Mouse (Mus musculus): ENCODE results near the gene Rasl10b.

The Rasl10b gene

DNA sequence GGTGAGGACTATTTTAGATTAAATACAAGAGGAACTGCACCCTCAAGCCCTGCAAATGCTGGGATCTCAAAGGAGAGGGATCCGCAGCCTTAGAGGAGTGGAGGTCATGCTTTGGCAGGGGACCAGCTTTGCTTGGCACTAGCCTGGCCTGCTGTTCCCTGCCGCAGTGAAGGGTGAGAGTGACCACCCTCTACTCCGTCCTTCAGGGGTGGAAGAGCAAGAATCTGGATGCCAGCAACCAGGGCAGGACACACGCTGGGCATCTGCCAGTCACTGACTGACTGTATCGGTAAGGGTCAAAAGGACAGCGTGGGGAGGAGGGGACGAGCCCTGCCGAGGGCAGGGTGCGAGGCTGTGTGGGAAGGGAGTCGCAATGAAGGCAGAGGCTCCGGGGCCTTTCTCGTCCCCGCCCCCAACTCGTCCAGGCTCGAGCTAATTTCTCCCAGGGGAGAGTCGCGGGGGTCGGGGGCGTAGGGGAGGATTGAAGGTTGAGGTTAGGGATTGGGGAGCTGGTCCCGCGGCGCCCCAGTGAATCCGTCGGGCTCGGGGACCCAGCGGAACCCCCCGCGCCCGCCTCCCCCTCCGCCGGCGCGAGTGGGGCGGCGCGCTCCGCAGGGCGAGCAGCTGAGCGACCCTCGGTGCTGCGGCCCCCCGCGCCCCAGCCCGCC is at the start of gene Rasl10b:
Gene Rasl10b (plus strand): TSS at position 51 of the 668 bp plus-strand sequence.
- DNase-seq (ENCODE audit: low read depth in 1 of 2, low spot score in 2 of 2), result no peak

DNA sequence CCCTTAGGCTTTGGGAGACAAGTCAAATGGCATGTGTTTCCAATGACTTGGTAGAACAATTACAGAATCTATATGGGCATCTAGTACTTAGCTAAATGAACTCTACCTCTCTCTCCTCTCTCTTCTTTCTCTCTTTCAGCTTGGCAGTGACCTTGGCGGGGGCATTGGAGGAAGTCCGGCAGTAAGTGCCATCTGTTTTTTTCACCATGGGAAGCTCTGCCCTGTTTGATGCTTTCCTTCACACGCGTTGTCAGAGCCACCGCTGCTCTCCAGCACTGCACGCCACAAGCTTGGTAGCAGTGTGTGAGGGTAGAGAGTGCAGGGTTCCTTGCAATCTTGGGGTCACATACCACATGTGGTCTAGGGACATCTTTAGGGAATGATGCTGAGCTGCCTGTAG is 44.3 kb upstream of the Rasl10b start:
- DNase-seq (ENCODE audit: low read depth in 1 of 2, low spot score in 2 of 2), result no peak

DNA sequence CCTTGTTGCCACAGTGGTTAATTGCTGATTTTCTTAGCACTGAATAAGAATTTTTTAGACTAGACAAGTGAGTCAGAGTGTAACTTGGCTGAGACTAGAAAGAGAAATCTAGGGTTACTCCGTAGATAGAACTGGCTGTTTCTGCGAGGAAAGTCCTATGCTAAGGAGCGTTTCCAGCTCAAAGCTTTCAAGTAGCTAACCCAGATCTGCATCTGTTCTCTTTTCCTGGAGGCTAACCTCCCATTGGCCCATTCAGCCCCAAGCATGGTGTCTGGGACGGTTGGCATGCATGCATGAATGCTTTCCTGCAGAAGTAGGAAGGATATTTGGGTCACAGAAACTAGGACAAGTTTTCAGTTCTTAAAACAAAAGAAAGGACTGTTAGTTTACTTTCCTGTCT is 37.7 kb upstream of the Rasl10b start:
- DNase-seq (ENCODE audit: low read depth in 1 of 2, low spot score in 2 of 2), result no peak

DNA sequence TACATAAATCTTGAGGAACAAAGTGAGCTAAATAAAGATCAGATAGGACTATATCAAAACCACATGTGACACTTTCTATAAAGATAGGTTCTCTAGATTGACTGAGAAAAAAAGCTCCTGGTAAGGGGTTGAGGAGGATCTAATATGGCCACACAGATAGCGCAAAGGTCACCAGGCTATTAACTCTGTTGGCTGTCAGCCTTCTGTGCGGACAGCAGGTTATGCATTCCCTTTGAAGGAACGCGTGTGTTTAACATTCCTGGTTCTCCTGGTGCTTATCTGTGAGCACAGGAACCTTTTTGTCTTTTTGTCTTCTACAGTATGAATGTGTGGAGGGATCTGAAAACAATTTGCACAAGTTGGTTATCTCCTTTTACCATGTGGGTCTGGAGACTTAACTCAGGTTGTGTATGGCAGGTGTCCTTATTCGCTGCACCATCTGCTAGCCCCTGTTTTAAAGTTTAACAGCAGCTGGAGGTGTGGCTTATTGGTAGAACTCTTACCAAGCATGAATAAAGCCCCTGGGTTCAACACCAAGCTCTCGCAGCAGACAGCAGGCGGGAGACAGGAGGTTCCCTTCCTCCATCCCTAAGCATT is 29.1 kb upstream of the Rasl10b start:
- DNase-seq (ENCODE audit: low read depth in 1 of 2, low spot score in 2 of 2), result no peak

DNA sequence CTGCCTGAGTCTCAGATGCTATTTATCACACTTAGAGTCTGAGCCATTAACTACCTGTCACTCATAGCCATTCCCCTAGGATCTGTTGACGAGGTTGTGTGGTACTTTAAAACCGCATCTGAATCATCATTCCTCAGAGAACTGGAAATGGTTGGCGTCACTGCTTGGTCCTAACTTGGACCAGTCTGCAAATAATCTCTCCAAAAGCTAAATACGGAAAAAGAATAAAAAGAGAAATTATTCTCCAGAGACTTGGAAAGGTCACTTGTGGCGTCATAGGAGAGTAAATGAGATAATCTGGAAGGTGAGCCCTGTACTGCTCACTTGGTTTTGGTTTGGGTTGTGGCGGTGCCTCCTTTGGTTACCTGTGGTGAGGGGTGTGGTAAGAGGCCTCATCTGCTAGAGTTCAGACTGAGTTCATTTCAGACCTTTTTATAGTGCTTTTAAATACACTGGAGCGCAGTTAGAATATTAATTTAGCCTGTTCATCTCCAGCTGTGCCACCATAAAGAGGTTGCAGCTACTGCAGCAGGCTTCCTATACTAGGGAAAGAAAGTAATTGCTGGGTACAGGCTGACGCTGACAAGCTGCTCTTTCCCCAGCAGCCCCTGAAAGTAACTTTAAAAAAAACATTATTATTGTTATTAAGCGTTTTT is 25.9 kb upstream of the Rasl10b start:
- DNase-seq (ENCODE audit: low read depth in 1 of 2, low spot score in 2 of 2), result no peak

DNA sequence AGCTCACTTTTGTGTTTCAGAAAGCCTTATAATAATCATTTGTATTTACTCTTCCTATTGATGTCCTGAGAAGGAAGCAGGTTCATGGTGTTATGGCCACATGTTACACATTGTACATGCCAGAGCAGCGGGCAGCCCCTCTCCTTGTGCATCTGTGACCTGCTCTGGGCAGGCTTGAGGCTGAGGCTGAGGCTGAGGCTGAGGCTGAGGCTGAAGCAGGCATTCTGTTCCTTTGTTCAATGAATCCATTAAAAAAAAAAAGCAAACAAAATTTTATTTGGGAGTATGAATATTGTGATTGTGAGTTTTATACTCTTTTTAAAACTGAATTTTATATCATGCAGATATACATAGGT is 25.4 kb upstream of the Rasl10b start:
- no peak for DNase-seq (ENCODE audit: low read depth in 1 of 2, low spot score in 2 of 2)

DNA sequence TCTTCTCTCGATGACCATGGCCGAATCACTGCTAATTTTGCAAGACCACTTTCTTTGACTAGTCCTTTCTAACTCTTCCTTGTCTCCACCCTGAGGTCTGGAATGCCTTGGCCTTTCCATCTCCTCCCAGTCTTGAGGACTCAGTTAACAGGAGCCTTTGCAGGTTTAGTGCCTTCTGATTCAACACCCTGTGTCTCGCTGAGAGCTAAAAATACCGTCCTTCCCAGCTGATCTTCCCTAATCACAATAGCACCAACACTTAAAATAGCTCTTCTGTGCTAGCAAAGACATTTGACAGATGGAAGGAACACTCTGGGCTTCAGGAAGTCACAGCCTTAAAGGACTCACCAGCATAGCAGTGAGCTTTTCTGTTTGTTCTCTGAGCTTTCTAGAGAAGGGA is 15.9 kb upstream of the Rasl10b start:
- no peak for DNase-seq (ENCODE audit: low read depth in 1 of 2, low spot score in 2 of 2)

DNA sequence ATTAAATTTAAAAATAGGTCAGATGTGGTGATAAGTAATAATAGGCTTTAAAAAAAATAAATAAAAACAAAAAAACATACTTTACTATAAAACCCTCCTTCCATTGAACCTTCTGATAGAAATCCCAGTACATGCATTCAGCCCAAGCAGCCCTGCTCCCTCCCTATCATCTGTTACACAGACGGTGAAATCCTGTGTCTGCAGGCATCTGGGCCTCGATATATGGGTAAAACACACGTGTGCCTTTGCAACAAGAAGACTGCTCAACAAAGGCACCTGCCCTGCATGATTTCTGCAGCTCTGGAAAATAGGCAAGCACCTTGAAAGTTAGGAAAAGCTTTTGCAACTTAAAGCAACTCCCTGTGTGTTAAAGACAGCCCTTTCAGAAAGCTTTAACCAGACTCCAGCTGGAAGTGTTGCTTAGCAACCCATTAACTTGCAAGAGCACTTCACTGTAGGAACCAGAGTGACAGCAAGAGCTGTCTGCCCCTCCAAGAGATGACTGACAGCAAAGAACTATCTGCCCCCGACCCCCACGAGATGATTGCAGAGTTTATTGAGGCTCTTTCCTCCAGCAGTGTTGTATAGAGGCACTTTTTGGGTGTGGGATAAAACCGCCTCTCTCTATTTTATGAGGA is 14.0 kb upstream of the Rasl10b start:
- no peak for DNase-seq (ENCODE audit: low read depth in 1 of 2, low spot score in 2 of 2)

DNA sequence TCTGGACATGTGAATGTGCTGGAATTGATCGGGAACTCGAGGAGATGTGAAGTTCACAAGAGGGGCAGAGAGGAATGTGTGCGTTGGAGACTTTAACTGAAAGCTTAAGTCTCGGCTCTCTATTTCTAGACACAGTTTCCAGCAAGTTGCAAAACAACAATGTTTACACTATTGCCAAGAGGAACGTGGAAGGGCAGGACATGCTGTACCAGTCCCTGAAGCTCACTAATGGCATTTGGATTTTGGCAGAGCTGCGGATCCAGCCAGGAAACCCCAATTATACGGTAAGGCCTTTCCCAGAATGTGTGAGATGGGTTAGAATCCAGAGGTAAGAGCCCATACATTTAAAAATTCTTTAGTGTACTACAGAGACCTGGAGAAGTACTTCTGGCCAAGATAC is 11.3 kb upstream of the Rasl10b start:
- DNase-seq (ENCODE audit: low read depth in 1 of 2, low spot score in 2 of 2), result no peak

DNA sequence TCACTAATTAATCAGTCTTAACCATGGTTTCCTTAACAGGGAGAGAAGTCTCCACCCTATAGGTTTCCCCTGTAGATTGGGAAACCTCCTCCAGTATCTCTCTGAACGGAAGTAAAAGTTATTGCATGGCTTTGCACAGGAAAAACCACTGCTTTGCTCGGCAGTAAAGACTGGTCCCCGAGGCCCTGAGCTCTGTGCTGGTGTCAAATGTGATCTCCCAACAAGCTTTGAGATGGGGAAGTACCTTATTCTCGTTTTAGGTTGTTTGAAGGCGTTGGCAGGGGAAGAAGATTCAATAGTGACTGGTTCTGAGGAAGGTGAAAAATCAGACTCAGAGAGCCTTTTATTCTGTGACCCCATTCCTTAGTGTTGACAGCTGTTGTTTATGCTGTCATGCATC is 10.2 kb upstream of the Rasl10b start:
- no peak for DNase-seq (ENCODE audit: low read depth in 1 of 2, low spot score in 2 of 2)

DNA sequence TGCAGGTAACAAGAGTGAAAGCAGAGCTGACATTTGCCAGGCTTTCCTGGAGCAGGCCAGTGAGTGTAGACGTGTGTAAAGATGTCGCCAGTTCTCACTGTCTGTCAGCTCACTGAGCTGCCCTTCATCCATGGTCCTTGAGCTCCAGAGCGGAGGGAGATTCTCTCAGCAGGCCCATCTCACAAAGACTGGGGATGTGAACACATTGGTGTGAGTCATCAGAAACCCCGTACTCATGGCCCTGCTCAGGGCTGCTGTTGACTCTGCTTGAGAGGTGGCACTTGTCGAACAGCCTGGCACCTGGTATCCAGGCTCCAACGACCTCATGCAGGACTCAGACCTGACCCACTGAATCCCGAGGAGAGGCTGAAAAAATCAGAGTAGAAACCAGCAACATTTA is 5.2 kb upstream of the Rasl10b start:
- DNase-seq (ENCODE audit: low read depth in 1 of 2, low spot score in 2 of 2), result no peak

DNA sequence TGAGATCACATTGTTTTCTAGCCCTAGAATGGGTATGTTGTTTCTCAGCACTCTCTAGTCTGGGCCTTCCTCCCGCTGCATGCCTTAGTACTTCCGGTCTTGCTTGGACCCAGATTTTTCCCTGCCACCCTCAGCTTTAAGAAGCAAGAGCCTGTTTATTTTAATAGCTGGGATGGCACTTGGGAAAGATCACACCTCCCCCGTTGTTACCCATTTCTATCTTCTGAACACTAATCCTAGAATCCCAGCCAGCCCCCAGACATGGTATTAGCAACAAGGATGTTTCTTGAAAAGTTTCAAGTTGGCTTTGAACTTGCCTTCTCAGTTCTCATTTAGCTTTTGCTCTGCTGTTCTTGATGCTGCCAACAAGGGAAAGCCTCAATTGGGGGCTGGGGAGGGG is 2.5 kb upstream of the Rasl10b start:
- no peak for DNase-seq (ENCODE audit: low read depth in 1 of 2, low spot score in 2 of 2)

DNA sequence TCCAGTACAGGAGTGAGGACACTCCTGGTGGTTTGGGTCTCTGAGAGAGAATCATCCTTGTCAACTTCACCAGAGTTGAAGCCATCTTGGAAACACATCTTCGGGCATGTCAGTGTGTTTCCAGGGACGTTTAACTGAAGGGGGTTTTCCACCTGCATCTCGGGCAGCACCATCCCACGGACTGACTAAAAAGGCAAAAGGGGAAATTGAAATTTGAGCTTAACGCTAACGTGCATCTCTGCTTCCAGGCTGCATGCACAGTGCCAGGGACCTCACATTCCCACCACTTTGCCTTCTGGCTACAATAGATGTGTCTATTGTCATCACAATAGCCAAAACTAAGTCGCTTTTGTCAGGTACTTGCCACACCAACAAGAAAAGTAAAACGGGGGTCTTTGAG is 695 bp upstream of the Rasl10b start:
- no peak for DNase-seq (ENCODE audit: low read depth in 1 of 2, low spot score in 2 of 2)

DNA sequence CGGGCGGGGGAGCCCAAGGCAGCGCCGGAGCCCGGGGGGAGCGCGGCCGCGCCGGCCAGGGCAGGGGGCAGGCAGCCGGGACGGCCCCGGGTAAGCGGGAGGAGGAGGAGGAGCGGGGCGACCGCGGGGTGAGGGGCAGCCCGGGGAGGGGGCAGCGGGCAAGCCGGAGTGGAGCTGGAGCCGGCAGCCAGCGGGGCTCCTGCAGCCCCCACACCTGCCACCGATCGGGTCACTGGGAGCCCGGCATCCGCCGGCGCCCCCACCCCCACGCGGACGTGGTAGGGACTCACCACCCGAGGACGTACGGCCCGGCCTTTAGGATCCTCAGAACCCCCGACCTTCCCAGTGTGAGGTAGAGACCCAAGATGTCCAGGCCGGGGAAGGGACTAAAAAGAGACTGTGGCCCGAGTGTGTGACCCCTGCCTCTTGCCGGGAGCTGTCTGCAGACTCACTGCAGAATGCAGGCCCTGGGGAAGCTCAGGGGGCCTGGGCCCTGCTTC is 905 bp downstream of the Rasl10b start:
- no peak for DNase-seq (ENCODE audit: low read depth in 1 of 2, low spot score in 2 of 2)

DNA sequence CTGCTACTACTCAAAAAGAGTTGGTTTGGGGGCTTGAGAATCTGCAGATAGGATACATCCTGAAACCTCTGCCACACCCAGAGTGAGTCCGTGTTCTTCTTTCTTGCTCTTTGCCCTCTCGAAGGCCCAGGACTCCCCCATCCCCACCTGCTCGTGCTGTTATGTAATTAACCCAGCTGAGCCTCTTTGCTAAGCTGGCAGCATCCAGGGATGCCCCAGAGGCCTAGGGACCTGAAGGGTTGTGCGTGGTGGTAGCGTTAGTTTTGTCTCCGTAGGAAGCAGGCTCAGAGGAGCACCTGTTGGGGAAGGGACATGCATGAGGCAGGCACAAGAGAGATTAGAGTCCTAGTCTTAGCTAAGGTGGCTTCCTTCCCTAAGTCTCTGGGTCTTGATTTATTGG is 1.6 kb downstream of the Rasl10b start:
- DNase-seq (ENCODE audit: low read depth in 1 of 2, low spot score in 2 of 2), result no peak

DNA sequence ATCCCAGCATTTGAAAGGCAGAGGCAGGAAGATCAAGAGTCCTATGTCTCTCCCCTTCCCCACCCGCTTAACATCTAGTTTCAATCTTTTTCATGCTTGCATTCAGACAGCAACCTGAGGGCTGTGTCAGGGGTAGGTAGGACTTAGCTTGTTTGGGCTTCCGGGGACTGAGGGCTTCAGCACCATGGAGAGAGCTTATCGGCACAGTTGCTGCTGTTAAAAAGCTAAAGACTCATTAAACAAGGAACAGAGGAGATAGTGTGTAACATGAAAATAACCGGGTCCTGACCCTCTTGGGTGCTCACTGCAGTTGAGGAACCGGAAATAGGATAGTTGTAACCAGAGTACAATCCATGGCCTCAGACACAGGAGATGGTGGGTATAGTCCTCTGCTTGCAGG is 8.1 kb downstream of the Rasl10b start:
- DNase-seq (ENCODE audit: low read depth in 1 of 2, low spot score in 2 of 2), result no peak

DNA sequence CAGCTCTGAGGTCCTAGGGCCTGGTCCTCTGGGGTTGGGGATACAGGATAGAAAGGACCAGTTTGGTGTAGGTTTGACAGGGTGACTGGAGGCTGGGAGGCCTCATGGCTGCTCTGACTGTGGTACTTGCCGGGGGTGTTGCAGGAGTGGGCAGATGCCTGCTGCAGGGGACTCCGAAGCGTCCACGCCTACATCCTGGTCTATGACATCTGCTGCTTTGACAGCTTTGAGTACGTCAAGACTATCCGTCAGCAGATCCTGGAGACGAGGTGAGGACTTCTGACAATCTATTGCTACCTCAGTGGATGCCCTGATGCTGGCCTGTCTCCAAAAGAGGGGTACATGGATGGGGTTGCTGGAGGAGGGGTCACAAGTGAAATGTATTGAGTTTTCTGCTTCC is 8.8 kb downstream of the Rasl10b start:
- no peak for DNase-seq (ENCODE audit: low read depth in 1 of 2, low spot score in 2 of 2)

DNA sequence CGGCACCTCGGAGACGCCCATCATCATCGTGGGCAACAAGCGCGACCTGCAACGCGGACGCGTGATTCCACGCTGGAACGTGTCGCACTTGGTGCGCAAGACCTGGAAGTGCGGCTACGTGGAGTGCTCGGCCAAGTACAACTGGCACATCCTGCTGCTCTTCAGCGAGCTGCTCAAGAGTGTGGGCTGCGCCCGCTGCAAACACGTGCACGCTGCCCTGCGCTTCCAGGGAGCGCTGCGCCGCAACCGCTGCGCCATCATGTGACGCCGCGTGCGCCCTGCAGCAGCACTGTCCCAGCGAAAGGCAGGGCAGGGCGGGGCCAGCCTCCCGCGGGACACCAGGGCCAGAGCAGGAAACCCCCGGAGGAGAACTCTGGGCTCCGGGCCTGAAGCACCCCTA is 9.6 kb downstream of the Rasl10b start:
- no peak for DNase-seq (ENCODE audit: low read depth in 1 of 2, low spot score in 2 of 2)

DNA sequence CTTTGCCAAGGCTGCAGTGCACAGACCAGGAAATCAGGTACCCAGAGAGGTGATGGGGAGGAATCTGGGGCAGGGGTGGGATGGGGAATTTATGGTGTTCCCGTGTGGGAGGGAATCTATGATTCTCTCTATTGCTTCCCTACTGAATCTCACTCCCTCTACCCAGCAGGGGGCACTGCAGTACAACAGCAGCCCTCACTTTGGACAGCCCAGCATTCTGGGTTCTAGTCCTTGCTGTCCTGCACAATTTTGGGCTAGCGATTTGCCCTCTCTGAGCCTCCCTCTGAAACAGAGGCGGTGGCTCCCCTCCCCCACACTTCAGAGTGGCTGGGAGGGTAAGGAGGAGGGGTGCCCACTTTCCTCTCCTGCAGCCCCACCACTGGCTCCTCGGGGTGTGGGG is 11.4 kb downstream of the Rasl10b start:
- DNase-seq (ENCODE audit: low read depth in 1 of 2, low spot score in 2 of 2), result no peak

DNA sequence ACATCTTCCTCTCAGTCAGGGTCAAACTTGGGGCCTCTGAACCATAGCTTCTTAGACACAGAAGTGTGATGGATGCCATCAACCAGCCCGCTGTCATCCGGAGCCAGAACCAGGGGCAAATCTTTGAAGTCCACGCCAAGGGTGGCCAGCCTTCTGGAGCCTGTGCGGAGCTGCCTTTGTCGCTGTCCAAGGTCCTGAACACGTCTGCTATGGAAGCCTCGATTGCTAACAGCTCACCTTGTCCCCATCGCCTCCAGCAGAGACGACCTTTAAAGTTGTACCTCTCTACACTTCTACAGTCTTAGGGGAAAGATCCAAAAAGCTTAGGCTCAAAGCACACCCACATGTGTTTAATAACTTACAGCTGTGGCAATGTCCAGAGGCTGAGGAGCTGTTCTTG is 12.4 kb downstream of the Rasl10b start:
- peak in 1 of 2 experiments; percentile 44 for DNase-seq (ENCODE audit: low read depth in 1 of 2, low spot score in 2 of 2)

DNA sequence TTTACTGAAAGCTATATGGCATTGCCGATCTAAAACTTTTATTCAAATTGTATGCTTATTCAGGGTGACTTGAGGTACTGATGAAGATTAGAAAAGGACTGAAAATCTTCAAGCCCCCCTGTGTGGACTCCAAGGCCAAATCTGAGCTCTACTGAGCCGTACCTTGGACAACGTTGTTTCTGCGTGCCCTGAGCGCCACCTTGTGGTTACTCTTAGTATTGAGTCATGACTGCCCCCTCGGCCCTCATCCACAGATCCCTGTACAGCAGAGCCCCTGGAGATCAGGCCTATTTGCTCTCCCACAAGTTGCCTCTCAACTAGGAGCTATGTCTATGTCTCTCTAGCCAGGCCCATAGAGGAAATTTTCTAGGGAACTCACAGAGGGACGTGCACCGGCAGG is 15.7 kb downstream of the Rasl10b start:
- peak in 1 of 2 experiments; percentile 57 for DNase-seq (ENCODE audit: low read depth in 1 of 2, low spot score in 2 of 2)

DNA sequence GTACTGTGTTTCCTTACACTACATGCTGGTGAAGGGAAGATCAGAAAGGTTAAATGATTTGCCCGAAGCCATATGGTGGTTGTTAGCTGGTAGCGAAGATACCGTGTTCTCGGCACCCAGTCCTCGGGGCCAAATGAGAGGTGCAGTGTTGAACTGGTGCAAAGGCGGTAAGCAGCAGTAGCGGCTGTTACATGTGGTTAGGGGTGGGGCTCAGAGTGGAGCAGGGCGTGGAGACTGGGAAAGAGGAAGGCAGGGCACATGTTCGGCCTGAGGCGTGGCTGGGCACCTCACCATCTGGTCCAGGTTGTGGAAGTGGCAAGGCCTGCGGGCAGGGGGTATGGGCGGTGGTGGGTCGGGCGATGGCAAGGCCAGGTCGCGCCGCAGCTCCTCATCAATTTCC is 18.0 kb downstream of the Rasl10b start:
- peak in 1 of 2 experiments; percentile 35 for DNase-seq (ENCODE audit: low read depth in 1 of 2, low spot score in 2 of 2)
